Mouse (Mus musculus): Measurements from ENCODE around the gene Trim43a. TPM values are rescaled to one million over a fixed set of nuclear protein-coding genes. Genes with fewer than 3 reads are reported as not detected.
A peak's percentile ranks its signal among the peaks of the same experiment; 100 is the strongest.
"Not testable (repeated sequence)": the region's sequence is repeated elsewhere in the genome, so short reads cannot be mapped to it uniquely, and the experiment has no call there.

Gene Trim43a
- total RNA-seq (2021) = 0.97 TPM in 1 of 2 replicates, not detected in the other
- long read RNA-seq = 0 reads

DNA sequence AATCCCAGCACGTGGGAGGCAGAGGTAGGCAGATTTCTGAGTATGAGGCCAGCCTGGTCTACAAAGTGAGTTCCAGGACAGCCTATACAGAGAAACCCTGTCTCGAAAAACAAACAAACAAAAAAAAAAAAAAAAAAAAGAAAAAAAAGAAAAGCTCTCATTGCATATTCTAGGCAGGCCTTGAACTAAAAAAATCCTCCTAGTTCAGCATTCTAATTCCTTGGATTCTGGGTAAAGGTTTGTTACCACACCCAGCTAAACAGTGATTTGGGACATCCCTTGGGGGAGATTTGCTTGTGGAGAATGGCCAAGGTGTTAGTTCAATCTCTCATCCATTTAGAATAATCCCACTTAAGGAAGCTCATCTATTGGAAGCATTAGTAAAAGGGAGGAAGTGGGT is at the start of gene Trim43a:
Gene Trim43a, plus strand, starts transcription at position 301 of the 400 bp plus-strand sequence.
- DNase-seq = not testable (repeated sequence)

DNA sequence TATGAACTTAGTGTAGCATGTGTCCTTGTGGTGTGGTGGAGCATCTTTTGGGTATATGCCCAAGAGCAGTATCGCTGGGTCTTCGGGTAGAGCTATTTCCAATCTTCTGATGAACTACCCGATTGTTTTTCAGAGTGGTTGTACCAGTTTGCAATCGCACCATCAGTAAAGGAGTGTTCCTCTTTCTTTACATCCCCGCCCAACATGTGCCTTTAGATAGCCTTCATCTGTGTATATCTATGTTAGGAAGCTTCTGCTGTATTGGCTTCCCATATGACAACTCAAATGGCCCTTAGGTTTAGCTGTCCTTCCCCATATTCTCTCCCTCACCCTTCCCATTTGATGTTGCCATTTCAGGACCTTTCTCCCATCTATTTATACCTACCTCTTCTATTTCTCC is 46.6 kb upstream of the Trim43a start:
- DNase-seq = no peak

- DNase-seq = no peak
Measured at GRCm38 (mm10) chr9:88539546-88540224, 41.0 kb upstream of the Trim43a start.

GRCm38 (mm10) chr9:88542816-88543215 is 37.9 kb upstream of the Trim43a start:
- DNase-seq = no peak

DNA sequence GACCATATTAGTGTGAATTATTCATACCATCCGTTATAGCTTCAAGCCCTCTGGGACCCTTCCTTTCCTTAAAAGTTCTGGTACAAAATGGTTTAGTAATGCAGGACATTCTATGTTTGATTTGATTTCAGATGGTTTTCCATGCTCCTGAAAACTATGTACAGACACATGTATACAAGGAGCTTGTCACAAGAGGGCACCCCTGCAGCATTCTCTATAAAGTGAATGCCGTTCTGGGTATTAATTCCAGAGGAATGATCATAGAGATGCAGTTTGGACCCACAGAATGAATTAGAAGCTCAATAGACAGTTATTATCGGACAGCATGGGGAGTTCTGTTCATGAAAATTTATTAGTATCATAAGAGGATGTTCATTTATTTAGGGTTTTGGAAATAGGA is 35.2 kb upstream of the Trim43a start:
- no peak for DNase-seq

DNA sequence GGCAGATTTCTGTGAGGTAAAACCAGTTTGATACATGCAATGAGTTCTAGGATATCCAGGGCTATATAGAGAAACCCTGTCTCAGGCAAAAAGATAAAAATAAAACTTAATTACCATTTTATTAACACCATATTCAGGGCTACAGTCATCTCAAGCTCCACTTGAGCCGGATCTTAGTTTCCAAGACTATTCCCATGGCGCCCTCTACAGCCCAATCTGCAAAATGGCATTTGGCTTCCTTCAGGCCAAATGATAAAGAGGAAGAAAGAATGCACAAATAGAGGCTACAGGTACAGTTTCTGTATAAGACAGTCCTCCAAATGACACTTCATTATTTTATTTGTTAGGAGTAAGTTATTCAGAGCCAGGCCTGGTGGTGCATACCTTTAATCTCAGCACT is 34.5 kb upstream of the Trim43a start:
- peak; percentile 37 for DNase-seq

GRCm38 (mm10) chr9:88546657-88547056 is 34.0 kb upstream of the Trim43a start:
- no peak for DNase-seq

GRCm38 (mm10) chr9:88547270-88547669 is 33.4 kb upstream of the Trim43a start:
- no peak for DNase-seq

GRCm38 (mm10) chr9:88547851-88548613 is 32.7 kb upstream of the Trim43a start, which contains the start of gene Zfp949:
Gene Zfp949 (plus strand): TSS chr9:88548020.
- DNase-seq = peak; percentile 30

DNA sequence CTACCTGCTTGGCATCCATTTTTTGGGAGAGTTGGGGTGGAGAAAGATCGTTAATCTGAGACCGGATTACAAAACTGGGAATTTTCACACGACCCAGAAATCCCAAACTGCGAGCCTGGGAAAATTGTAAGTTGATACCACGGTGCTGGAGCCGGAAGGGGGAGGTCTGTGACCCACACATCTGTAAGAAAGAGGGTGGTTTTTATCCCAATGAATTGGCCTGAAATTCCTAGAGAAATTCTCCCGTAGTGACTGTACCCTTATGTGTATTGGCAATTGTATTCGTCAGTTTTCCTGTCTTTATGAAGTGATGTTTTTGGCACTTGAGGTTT is 32.1 kb upstream of the Trim43a start:
- no peak for DNase-seq

DNA sequence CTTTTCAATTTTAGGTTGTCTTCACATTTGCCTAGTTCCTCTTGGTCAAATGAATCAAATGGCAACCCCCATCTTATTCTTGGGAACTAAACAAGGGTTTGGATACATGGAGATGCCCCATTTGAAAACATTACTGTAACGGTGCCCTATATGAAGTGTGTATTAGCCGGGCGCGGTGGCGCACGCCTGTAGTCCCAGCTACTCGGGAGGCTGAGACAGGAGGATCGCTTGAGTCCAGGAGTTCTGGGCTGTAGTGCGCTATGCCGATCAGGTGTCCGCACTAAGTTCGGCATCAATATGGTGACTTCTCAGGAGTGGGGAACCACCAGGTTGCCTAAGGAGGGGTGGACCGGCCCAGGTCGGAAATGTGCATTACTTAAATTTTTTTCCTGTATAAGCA is 27.6 kb upstream of the Trim43a start:
- no peak for DNase-seq

GRCm38 (mm10) chr9:88558146-88558545 is 22.5 kb upstream of the Trim43a start:
- no peak for DNase-seq

- DNase-seq = not testable (repeated sequence)
Measured at GRCm38 (mm10) chr9:88561476-88561875, 19.2 kb upstream of the Trim43a start.

GRCm38 (mm10) chr9:88570471-88570870 is 10.2 kb upstream of the Trim43a start:
- DNase-seq = not testable (repeated sequence)

- not testable (repeated sequence) for DNase-seq
Measured at GRCm38 (mm10) chr9:88593708-88594107, 13.0 kb downstream of the Trim43a start.

DNA sequence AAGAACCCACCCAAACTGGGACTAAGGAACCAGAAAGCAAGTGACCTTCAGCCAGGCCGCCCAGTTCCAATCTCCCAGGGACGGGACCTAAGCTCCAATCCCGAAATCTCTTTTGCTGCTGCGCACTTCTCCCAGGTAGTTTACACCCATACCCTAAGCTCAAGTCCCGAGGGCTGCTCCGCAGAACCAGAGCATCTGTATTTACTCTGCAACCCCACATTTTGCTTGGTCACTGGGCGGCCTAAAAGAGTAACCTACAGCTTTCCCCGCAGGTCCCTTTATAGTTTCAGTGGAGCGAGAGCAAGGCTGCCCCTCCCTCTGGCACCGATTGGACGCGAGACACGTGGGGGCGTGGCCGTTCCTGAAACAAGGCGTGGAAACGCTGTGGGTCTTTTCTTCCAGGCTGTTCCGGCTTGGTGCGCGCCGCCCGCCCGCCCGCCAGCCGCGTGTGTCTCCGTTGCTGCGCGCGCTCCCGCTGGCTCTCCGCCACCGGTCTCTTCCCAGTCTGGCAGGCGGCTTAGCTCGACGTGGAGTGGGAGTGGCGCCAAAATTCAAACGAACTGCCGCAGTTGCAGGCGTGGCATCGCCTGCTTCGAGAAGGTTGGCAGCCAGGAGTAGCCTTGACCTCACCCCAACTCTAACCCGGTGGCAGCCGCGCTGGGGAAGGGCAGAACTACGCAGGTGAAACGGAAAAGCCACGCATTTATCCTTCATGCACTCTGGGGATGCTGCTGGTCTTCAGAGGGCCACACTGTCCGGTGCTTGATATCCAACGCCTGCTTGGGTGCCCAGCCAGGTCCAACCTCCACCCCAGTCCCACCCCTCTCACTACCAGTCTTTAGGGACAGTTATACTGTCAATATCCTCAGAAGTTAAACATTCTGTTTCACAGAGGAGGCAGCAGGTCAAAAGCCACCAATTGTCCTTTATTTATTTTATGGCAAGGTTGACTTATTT is 18.8 kb downstream of the Trim43a start:
- peak; percentile 100 for DNase-seq

- peak; percentile 4 for DNase-seq
Measured at GRCm38 (mm10) chr9:88625803-88626514, 45.3 kb downstream of the Trim43a start.

DNA sequence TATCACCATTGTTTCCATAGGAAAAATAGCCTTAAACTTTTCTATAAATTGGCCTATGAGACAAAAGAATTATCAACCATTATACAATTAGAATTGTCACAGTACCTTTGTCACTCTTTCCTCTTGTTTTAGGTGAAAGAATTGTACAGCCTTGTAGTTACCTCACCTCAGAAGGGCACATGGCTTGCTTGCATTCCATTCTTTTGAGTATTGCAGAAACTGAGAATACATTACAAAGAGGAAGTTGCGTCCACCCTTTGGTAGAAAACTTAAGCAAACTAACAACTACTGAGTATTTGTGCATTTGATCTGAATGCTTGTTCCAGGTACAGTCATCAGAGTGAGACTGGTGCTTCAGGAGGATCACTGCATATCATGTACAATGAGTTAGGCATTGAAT is 57.4 kb downstream of the Trim43a start:
- DNase-seq = not testable (repeated sequence)
